Mouse (Mus musculus) hindbrain, embryonic 11.5 days (tissue): ENCODE results near the gene Dip2b. TPM values are rescaled to one million over a fixed set of nuclear protein-coding genes. Genes with fewer than 3 reads are reported as not detected.
A peak's percentile ranks its signal among the peaks of the same experiment; 100 is the strongest.

Experiments used
- ATAC-seq: fragments of 200-750 bp; cut with Nextera tagmentation; 2 replicates; pipeline ENCODE4 v1.8.0; 2017; ENCODE audit warnings: mild to moderate bottlenecking, moderate TSS enrichment, moderate library complexity; ENCODE audit not compliant: low FRiP score
- DNase-seq: peaks from one replicate; pipeline ENCODE4 v3.0.0-alpha.2; 2015; ENCODE audit warnings: low spot score
- H3K27ac ChIP-seq: fragments of 300-500 bp; sonication (generic); 2 replicates; pipeline ENCODE4 v1.5.1; 2014; ENCODE audit warnings: mild to moderate bottlenecking, low read depth, low read length
- H3K27me3 ChIP-seq: fragments of 300-500 bp; sonication (generic); 2 replicates; pipeline ENCODE4 v1.6.1; 2014; ENCODE audit warnings: mild to moderate bottlenecking, low read length, moderate library complexity, mixed read lengths; ENCODE audit not compliant: control insufficient read depth, insufficient read depth
- H3K36me3 ChIP-seq: fragments of 300-500 bp; sonication (generic); 2 replicates; pipeline ENCODE4 v1.6.1; 2014; ENCODE audit warnings: mild to moderate bottlenecking, low read length, moderate library complexity, mixed read lengths; ENCODE audit not compliant: control insufficient read depth, insufficient read depth
- H3K4me1 ChIP-seq: fragments of 300-500 bp; sonication (generic); replicated peaks from 2 replicates; pipeline ENCODE4 v1.6.1; 2014; ENCODE audit warnings: low read length, mixed read lengths; ENCODE audit not compliant: control insufficient read depth, insufficient read depth
- H3K4me2 ChIP-seq: fragments of 300-500 bp; sonication (generic); replicated peaks from 2 replicates; pipeline ENCODE4 v1.6.1; 2014; ENCODE audit warnings: mild to moderate bottlenecking, low read depth, low read length
- H3K4me3 ChIP-seq: fragments of 300-500 bp; sonication (generic); 2 replicates; pipeline ENCODE4 v1.5.1; 2014; ENCODE audit warnings: low read depth, low read length
- H3K9ac ChIP-seq: fragments of 300-500 bp; sonication (generic); 2 replicates; pipeline ENCODE4 v1.6.1; 2014; ENCODE audit warnings: low read depth, low read length
- H3K9me3 ChIP-seq: fragments of 300-500 bp; sonication (generic); 2 replicates; pipeline ENCODE4 v1.6.1; 2016; ENCODE audit warnings: low read length; ENCODE audit not compliant: control insufficient read depth
- WGBS: fragments of 180-500 bp; shearing (Covaris S2); extraction: QIAGEN DNeasy Blood & Tissue Kit; methylation state at CpG from one replicate; pipeline ENCODE4 v1.1.7; 2014; 5-methylcytosine and 5-hydroxymethylcytosine counted together
- polyA plus RNA-seq: library from polyadenylated mRNA; unstranded; fragments of >200 nt; fragmentation: Nextera tagmentation; extraction: Ambion mirVana; gene quantifications from 2 replicates; pipeline ENCODE4 v1.2.1, GENCODE M21; 2014

Gene Dip2b
- polyA plus RNA-seq, 1 experiment from 2014 or later = 29.6 TPM

GRCm38 (mm10) chr15:100084882-100085281 lies 46.4 kb downstream of the Dip2b start:
- Histone ChIP-seq H3K4me1 (peaks cover 5% of the 10 kb centered on the region; the same call in 1 of the 2 replicates), H3K4me3 (no peak overlapping the region), H3K4me2 (no peak overlapping the region), H3K27me3 (no peaks in the 10 kb centered on the region), H3K36me3 (no peaks in the 10 kb centered on the region), H3K9me3 (no peaks in the 10 kb centered on the region), H3K9ac (no peak overlapping the region), H3K27ac (no peak overlapping the region)
- WGBS = 85% methylated on average over 4 of the region's 4 CpGs
- no peak for ATAC-seq
- DNase-seq = no peak

- Histone ChIP-seq H3K9ac (no peak overlapping the region), H3K27ac (no peak overlapping the region), H3K4me2 (no peak overlapping the region), H3K27me3 (no peaks in the 10 kb centered on the region), H3K9me3 (no peaks in the 10 kb centered on the region), H3K36me3 (no peaks in the 10 kb centered on the region), H3K4me1 (peaks cover 5% of the 10 kb centered on the region; the same call in 1 of the 2 replicates), H3K4me3 (no peak overlapping the region)
- no peak for ATAC-seq
- WGBS = 88% methylated on average over 7 of the region's 7 CpGs
- DNase-seq = no peak
Observed at GRCm38 (mm10) chr15:100088021-100088420, 49.6 kb downstream of the Dip2b start.

GRCm38 (mm10) chr15:100089645-100090053 lies 51.2 kb downstream of the Dip2b start:
- H3K4me2 ChIP-seq = no peak overlapping the region
- DNase-seq (peak; percentile 48), ATAC-seq (peak; percentile 40; the same call in 1 of the 2 replicates)
- H3K9ac ChIP-seq = no peak overlapping the region
- H3K4me1 ChIP-seq = peaks cover 5% of the 10 kb centered on the region; the same call in 1 of the 2 replicates
- no peak overlapping the region for H3K4me3 ChIP-seq
- H3K9me3 ChIP-seq = no peaks in the 10 kb centered on the region
- no peak overlapping the region for H3K27ac ChIP-seq
- H3K36me3 ChIP-seq = no peaks in the 10 kb centered on the region
- no peaks in the 10 kb centered on the region for H3K27me3 ChIP-seq
- 45% methylated on average over 8 of the region's 8 CpGs for WGBS

GRCm38 (mm10) chr15:100091818-100092217 lies 53.4 kb downstream of the Dip2b start:
- Histone ChIP-seq H3K27ac (no peak overlapping the region), H3K4me2 (no peak overlapping the region), H3K4me1 (peaks cover 5% of the 10 kb centered on the region; the same call in 1 of the 2 replicates), H3K9ac (no peak overlapping the region), H3K4me3 (no peak overlapping the region), H3K36me3 (no peaks in the 10 kb centered on the region), H3K9me3 (no peaks in the 10 kb centered on the region), H3K27me3 (no peaks in the 10 kb centered on the region)
- no peak for DNase-seq
- WGBS = 65% methylated on average over 8 of the region's 8 CpGs
- ATAC-seq = no peak

GRCm38 (mm10) chr15:100092258-100092657 lies 53.8 kb downstream of the Dip2b start:
- no peaks in the 10 kb centered on the region for H3K27me3 ChIP-seq
- DNase-seq = no peak
- WGBS = 56% methylated on average over 16 of the region's 16 CpGs
- ATAC-seq = no peak
- peaks cover 5% of the 10 kb centered on the region; the same call in 1 of the 2 replicates for H3K4me1 ChIP-seq
- H3K9ac ChIP-seq = peak overlapping the region; percentile 16; the same call in 1 of the 2 replicates
- H3K9me3 ChIP-seq = no peaks in the 10 kb centered on the region
- H3K36me3 ChIP-seq = no peaks in the 10 kb centered on the region
- H3K4me2 ChIP-seq = no peak overlapping the region
- H3K4me3 ChIP-seq = no peak overlapping the region
- H3K27ac ChIP-seq = no peak overlapping the region

GRCm38 (mm10) chr15:100096587-100097428 lies 58.3 kb downstream of the Dip2b start:
- WGBS = 92% methylated on average over 7 of the region's 7 CpGs
- no peak for DNase-seq
- H3K27me3 ChIP-seq = no peaks in the 10 kb centered on the region
- H3K9ac ChIP-seq = no peak overlapping the region
- H3K27ac ChIP-seq = no peak overlapping the region
- no peak overlapping the region for H3K4me3 ChIP-seq
- no peaks in the 10 kb centered on the region for H3K4me1 ChIP-seq
- no peaks in the 10 kb centered on the region for H3K9me3 ChIP-seq
- ATAC-seq = no peak
- no peaks in the 10 kb centered on the region for H3K36me3 ChIP-seq
- no peak overlapping the region for H3K4me2 ChIP-seq

GRCm38 (mm10) chr15:100100336-100100735 lies 61.9 kb downstream of the Dip2b start:
- H3K4me3 ChIP-seq = no peak overlapping the region
- H3K27me3 ChIP-seq = no peaks in the 10 kb centered on the region
- H3K9me3 ChIP-seq = no peaks in the 10 kb centered on the region
- 61% methylated on average over 7 of the region's 7 CpGs for WGBS
- no peak for DNase-seq
- no peak overlapping the region for H3K9ac ChIP-seq
- no peak overlapping the region for H3K27ac ChIP-seq
- no peaks in the 10 kb centered on the region for H3K4me1 ChIP-seq
- H3K4me2 ChIP-seq = no peak overlapping the region
- H3K36me3 ChIP-seq = no peaks in the 10 kb centered on the region
- no peak for ATAC-seq

GRCm38 (mm10) chr15:100101206-100101605 lies 62.7 kb downstream of the Dip2b start:
- no peaks in the 10 kb centered on the region for H3K36me3 ChIP-seq
- H3K27ac ChIP-seq = no peak overlapping the region
- no peak overlapping the region for H3K9ac ChIP-seq
- no peak overlapping the region for H3K4me2 ChIP-seq
- ATAC-seq (no peak), DNase-seq (no peak)
- H3K4me1 ChIP-seq = no peaks in the 10 kb centered on the region
- no peaks in the 10 kb centered on the region for H3K9me3 ChIP-seq
- no peaks in the 10 kb centered on the region for H3K27me3 ChIP-seq
- H3K4me3 ChIP-seq = no peak overlapping the region

- Histone ChIP-seq H3K9me3 (no peaks in the 10 kb centered on the region), H3K27me3 (no peaks in the 10 kb centered on the region), H3K36me3 (no peaks in the 10 kb centered on the region), H3K4me2 (no peak overlapping the region), H3K4me3 (no peak overlapping the region), H3K27ac (no peak overlapping the region), H3K9ac (no peak overlapping the region), H3K4me1 (no peaks in the 10 kb centered on the region)
- 88% methylated on average over 2 of the region's 2 CpGs for WGBS
- no peak for ATAC-seq
- DNase-seq = no peak
Observed at GRCm38 (mm10) chr15:100104126-100104525, 65.7 kb downstream of the Dip2b start.
